Mouse (Mus musculus) embryonic facial prominence, embryonic 14.5 days (tissue): ENCODE results near the gene Sult1e1. TPM values are rescaled to one million over a fixed set of nuclear protein-coding genes. Genes with fewer than 3 reads are reported as not detected.

Source experiments
- ATAC-seq: fragments of 200-750 bp; cut with Nextera tagmentation; 2 replicates; pipeline ENCODE4 v1.8.0; 2017; ENCODE audit warnings: low read depth, moderate number of reproducible peaks, moderate TSS enrichment
- DNase-seq: peaks from one replicate; pipeline ENCODE4 v3.0.0-alpha.2; 2015; ENCODE audit warnings: low spot score
- H3K27ac ChIP-seq: fragments of 300-500 bp; sonication (generic); replicated peaks from 2 replicates; pipeline ENCODE4 v1.5.1; 2014; ENCODE audit warnings: low read depth, mild to moderate bottlenecking, low read length, moderate library complexity
- H3K27me3 ChIP-seq: fragments of 300-500 bp; sonication (generic); replicated peaks from 2 replicates; pipeline ENCODE4 v1.6.1; 2014; ENCODE audit warnings: low read length; ENCODE audit not compliant: control insufficient read depth, insufficient read depth
- H3K36me3 ChIP-seq: fragments of 300-500 bp; sonication (generic); 2 replicates; pipeline ENCODE4 v1.6.1; 2014; ENCODE audit warnings: low read length, mixed read lengths; ENCODE audit not compliant: control insufficient read depth, insufficient read depth
- H3K4me1 ChIP-seq: fragments of 300-500 bp; sonication (generic); 2 replicates; pipeline ENCODE4 v1.6.1; 2014; ENCODE audit warnings: antibody characterized with exemption, low read length; ENCODE audit not compliant: control insufficient read depth, insufficient read depth
- H3K4me2 ChIP-seq: fragments of 300-500 bp; sonication (generic); 2 replicates; pipeline ENCODE4 v1.6.1; 2014; ENCODE audit warnings: low read depth, mild to moderate bottlenecking, low read length, moderate library complexity, mixed read lengths
- H3K4me3 ChIP-seq: fragments of 300-500 bp; sonication (generic); 2 replicates; pipeline ENCODE4 v1.5.1; 2014; ENCODE audit warnings: low read depth, mild to moderate bottlenecking, low read length
- H3K9ac ChIP-seq: fragments of 300-500 bp; sonication (generic); 2 replicates; pipeline ENCODE4 v1.6.1; 2014; ENCODE audit warnings: low read depth, mild to moderate bottlenecking, low read length, moderate library complexity, mixed read lengths
- H3K9me3 ChIP-seq: fragments of 300-500 bp; sonication (generic); 2 replicates; pipeline ENCODE4 v1.6.1; 2016; ENCODE audit warnings: low read length; ENCODE audit not compliant: control insufficient read depth
- WGBS: fragments of 180-500 bp; shearing (Covaris S2); extraction: QIAGEN DNeasy Blood & Tissue Kit; methylation state at CpG from one replicate; pipeline ENCODE4 v1.1.7; 2014; 5-methylcytosine and 5-hydroxymethylcytosine counted together
- polyA plus RNA-seq: library from polyadenylated mRNA; unstranded; fragments of >200 nt; fragmentation: Nextera tagmentation; extraction: Ambion mirVana; gene quantifications from 2 replicates; pipeline ENCODE4 v1.2.1, GENCODE M21; 2014

Sult1e1 gene
- polyA plus RNA-seq, 1 experiment from 2014 or later: 7.6 TPM

DNA sequence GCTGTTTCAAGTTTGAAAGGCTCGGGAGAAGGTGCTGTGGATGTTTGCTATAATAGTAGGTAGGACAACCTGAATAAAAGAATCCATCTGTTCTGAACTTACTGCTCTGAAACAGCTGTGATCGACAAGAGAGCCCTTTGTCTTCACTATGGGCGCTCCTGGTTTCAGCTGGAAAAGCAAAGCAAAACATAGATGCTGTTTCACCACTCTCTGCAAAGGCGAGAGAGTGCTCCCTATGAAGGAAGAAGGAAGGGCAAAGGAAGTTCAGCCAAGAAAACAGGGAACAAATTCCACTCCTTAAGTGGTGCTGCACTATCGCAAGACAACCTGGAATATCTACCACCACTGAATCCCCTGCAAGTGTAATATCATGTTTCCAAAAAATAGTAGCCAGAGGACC, 17.9 kb downstream of the Sult1e1 start:
- DNase-seq: peak; percentile 37
- no peaks in the 10 kb centered on the region for H3K9me3 ChIP-seq
- H3K27ac ChIP-seq: no peak overlapping the region
- H3K4me1 ChIP-seq: 0 out of 2 replicates have a peak, but pooled peaks cover 7% of the 10 kb centered on the region
- no peaks in the 10 kb centered on the region for H3K36me3 ChIP-seq
- WGBS: 24% methylated on average over 5 of the region's 5 CpGs
- peak overlapping the region; percentile 34 for H3K4me2 ChIP-seq
- H3K4me3 ChIP-seq: no peak overlapping the region
- no peak overlapping the region for H3K9ac ChIP-seq
- ATAC-seq: no peak; the same call in 1 of the 2 replicates
- H3K27me3 ChIP-seq: no peaks in the 10 kb centered on the region

GRCm38 (mm10) chr5:87572781-87573180, 18.6 kb downstream of the Sult1e1 start:
- H3K4me2 ChIP-seq: no peak overlapping the region
- no peaks in the 10 kb centered on the region for H3K9me3 ChIP-seq
- H3K27me3 ChIP-seq: no peaks in the 10 kb centered on the region
- H3K4me1 ChIP-seq: 0 out of 2 replicates have a peak, but pooled peaks cover 7% of the 10 kb centered on the region
- H3K36me3 ChIP-seq: no peaks in the 10 kb centered on the region
- no peak overlapping the region for H3K9ac ChIP-seq
- no peak overlapping the region for H3K4me3 ChIP-seq
- no peak overlapping the region for H3K27ac ChIP-seq
- WGBS: 51% methylated on average over 6 of the region's 6 CpGs
- ATAC-seq: no peak
- peak; percentile 29 for DNase-seq

DNA sequence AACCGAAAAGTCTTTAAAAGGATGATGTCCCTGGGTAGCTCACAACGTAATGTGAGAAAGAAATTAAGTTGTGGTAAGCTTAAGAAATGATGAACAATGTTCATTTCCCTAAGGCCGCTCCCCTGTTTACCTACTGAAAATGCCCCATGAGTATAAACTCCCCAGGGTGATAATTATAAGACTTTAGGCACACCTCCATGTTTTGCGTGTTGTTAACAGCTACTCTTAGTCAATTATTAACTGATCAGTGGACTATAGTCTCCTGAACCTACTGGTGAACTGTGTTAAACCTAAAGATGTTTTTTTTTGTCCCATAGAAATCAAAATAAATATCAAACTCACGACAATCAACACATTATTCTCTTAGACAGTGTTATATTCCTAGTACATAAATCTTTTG, 22.5 kb downstream of the Sult1e1 start, which contains the start of gene Sult1d1:
Gene Sult1d1, minus strand, starts transcription at position 183 of the 400 bp plus-strand sequence.
- Histone ChIP-seq H3K36me3 (no peaks in the 10 kb centered on the region), H3K9ac (no peak within 1 kb of the TSS), H3K27ac (no peak within 1 kb of the TSS), H3K27me3 (no peaks in the 10 kb centered on the region), H3K9me3 (no peaks in the 10 kb centered on the region), H3K4me1 (0 out of 2 replicates have a peak, but pooled peaks cover 4% of the 10 kb centered on the region), H3K4me2 (no peak within 1 kb of the TSS), H3K4me3 (no peak within 1 kb of the TSS)
- peak; percentile 19 for DNase-seq
- ATAC-seq: peak; percentile 81; the same call in 1 of the 2 replicates
- 80% methylated on average over 5 of the region's 5 CpGs for WGBS

GRCm38 (mm10) chr5:87567306-87567705, 24.1 kb downstream of the Sult1e1 start:
- DNase-seq: no peak
- Histone ChIP-seq H3K27ac (no peak overlapping the region), H3K27me3 (no peaks in the 10 kb centered on the region), H3K9me3 (no peaks in the 10 kb centered on the region), H3K9ac (no peak overlapping the region), H3K4me2 (no peak overlapping the region), H3K36me3 (no peaks in the 10 kb centered on the region), H3K4me3 (no peak overlapping the region), H3K4me1 (no peaks in the 10 kb centered on the region)
- WGBS: 86% methylated on average over 1 of the region's 1 CpGs
- no peak for ATAC-seq

- ATAC-seq (no peak), DNase-seq (no peak)
- no peaks in the 10 kb centered on the region for H3K36me3 ChIP-seq
- no peaks in the 10 kb centered on the region for H3K9me3 ChIP-seq
- no peak overlapping the region for H3K27ac ChIP-seq
- no peak overlapping the region for H3K9ac ChIP-seq
- no peaks in the 10 kb centered on the region for H3K27me3 ChIP-seq
- no peak overlapping the region for H3K4me3 ChIP-seq
- no peak overlapping the region for H3K4me2 ChIP-seq
- H3K4me1 ChIP-seq: no peaks in the 10 kb centered on the region
These were observed 28.4 kb downstream of the Sult1e1 start for GRCm38 (mm10) chr5:87562966-87563365.

DNA sequence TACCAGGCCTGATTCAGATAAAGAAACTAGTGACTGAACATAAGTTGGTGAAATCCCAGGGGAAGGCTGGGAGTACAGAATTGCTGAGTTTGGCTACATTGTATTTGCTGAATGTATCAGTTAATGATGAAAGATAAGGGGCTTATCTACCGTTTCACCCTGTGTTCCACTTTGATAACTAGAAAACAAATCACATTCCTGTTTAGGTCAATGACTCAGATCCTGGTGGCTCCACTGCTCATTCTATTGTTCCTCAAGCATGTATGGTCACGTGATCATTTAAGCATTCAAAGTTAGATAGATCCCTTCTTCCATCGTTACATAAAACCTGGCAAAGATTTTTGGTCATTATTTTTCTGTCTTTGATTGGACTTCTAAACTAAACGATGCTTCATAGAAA, 28.9 kb downstream of the Sult1e1 start:
- H3K27ac ChIP-seq: no peak overlapping the region
- no peaks in the 10 kb centered on the region for H3K27me3 ChIP-seq
- H3K9ac ChIP-seq: no peak overlapping the region
- H3K4me3 ChIP-seq: no peak overlapping the region
- 80% methylated on average over 4 of the region's 4 CpGs for WGBS
- H3K9me3 ChIP-seq: no peaks in the 10 kb centered on the region
- H3K4me1 ChIP-seq: no peaks in the 10 kb centered on the region
- no peak overlapping the region for H3K4me2 ChIP-seq
- ATAC-seq (no peak), DNase-seq (no peak)
- H3K36me3 ChIP-seq: no peaks in the 10 kb centered on the region

GRCm38 (mm10) chr5:87560145-87560544, 31.2 kb downstream of the Sult1e1 start:
- Histone ChIP-seq H3K27me3 (no peaks in the 10 kb centered on the region), H3K27ac (no peak overlapping the region), H3K4me1 (no peaks in the 10 kb centered on the region), H3K4me3 (no peak overlapping the region), H3K9ac (no peak overlapping the region), H3K4me2 (no peak overlapping the region), H3K36me3 (no peaks in the 10 kb centered on the region), H3K9me3 (no peaks in the 10 kb centered on the region)
- 68% methylated on average over 5 of the region's 5 CpGs for WGBS
- ATAC-seq (no peak), DNase-seq (no peak)

DNA sequence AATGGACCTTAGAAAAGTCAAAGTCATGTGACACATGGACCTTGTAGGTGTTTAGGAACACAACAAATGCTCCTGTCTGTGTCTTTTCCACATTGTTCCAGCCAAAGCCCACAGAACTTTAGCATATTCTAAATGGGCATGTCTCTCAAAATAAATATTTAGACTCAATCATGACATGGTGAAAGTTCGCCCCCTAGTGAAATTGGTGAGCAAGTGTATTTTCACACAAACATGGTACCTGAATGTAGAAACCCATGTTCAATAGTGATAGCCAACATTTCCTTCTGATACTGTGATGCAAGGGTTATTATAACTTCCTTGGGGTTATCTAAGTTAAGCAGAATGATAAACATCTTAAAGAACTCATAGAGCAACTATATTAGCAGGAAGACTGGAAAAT, 40.5 kb downstream of the Sult1e1 start:
- Histone ChIP-seq H3K4me1 (no peaks in the 10 kb centered on the region), H3K4me3 (no peak overlapping the region), H3K4me2 (no peak overlapping the region), H3K9ac (no peak overlapping the region), H3K27me3 (no peaks in the 10 kb centered on the region), H3K36me3 (no peaks in the 10 kb centered on the region), H3K9me3 (no peaks in the 10 kb centered on the region), H3K27ac (no peak overlapping the region)
- no peak for DNase-seq
- 23% methylated on average over 1 of the region's 1 CpGs for WGBS
- ATAC-seq: no peak

GRCm38 (mm10) chr5:87538111-87538510, 53.3 kb downstream of the Sult1e1 start, which contains the start of gene Sult1b1:
TSS of gene Sult1b1 (minus strand) at chr5:87538195.
- ATAC-seq: no peak
- 92% methylated on average over 2 of the region's 2 CpGs for WGBS
- no peak for DNase-seq

More at GRCm38 (mm10) chr5:87538111-87538510, 53.3 kb downstream of the Sult1e1 start, which contains the start of gene Sult1b1:
- H3K4me3 ChIP-seq: no peak within 1 kb of the TSS
- no peaks in the 10 kb centered on the region for H3K36me3 ChIP-seq
- H3K4me1 ChIP-seq: no peaks in the 10 kb centered on the region
- no peak within 1 kb of the TSS for H3K27ac ChIP-seq
- no peak within 1 kb of the TSS for H3K9ac ChIP-seq
- H3K4me2 ChIP-seq: no peak within 1 kb of the TSS
- no peaks in the 10 kb centered on the region for H3K27me3 ChIP-seq
- H3K9me3 ChIP-seq: no peaks in the 10 kb centered on the region
